Mouse (Mus musculus): Measurements from ENCODE around the gene Il11.

DNA sequence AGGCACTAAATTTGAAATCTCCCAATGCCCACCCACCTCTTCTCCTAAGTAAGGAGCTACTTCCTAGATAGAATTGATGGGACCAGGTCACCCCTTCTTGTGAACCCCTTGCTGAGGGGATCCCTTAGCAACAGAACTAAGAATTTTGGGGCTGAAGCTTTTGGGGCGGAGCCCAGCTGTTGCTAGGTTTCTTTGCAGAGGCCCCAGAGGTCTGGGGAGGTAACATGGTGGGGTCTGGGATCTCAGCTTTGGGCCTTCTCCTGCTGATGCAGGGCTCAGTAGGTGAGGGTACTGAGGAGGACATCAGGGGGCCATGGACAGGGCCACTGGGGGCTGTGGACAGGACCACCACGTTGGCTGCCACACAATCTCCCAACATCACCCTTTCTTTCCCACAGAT is at the start of gene Il11, which contains the start of gene Tmem190:
- no peak for TF ChIP-seq CTCF (IDR thresholded peaks at IDR 0.05; ENCODE audit: low read depth)
- TF ChIP-seq EP300 (IDR thresholded peaks at IDR 0.05; ENCODE audit: low read depth) = no peak
